ENCODE assay signal across 14 mouse cellular contexts in the genomic region with DNA sequence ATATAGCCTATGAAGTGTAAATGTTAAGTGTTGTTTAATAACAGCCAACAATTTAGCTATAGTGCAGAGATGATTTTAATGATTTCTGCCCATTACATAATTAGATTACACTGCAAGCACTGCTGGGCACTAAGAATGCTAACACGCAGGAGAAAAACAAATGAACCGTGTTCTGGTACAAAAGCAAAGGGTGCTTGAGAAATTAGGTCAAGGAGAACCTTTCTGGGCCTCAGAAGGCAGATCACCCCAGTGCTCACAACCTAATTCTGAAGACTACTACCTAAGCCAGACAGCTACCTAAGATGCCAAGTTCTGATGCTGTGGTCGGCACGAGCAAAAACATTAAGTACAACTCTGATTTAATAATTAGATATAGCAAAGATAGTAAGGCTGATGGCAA.
A peak's percentile ranks its signal among the peaks of the same experiment; 100 is the strongest.
DNase-seq lines count a peak whose midpoint lies in the region.
"Had no signal": no experiment of that assay in that cellular context is flagged by ENCODE, and none has a peak within 500 bp of the region (broad histone marks: within the 10 kb centered on the region; RNA-seq: fewer than 3 reads in every experiment).

No protein-coding gene starts in this region.

- peak; percentile 48 for DNase-seq in kidney, adult 9 months
- DNase-seq in kidney, adult 11 months, result no peak
- peak; percentile 52 for DNase-seq in lung, postnatal 36 days
- no peak for DNase-seq in lung, postnatal 10 days
- DNase-seq in retina, embryonic 14.5 days (ENCODE audit: low spot score), result peak; percentile 61
- DNase-seq in urinary bladder, adult 18-20 months (ENCODE audit: low spot score in 2 of 2), result no peak
- DNase-seq: adrenal gland, postnatal 10 days; adrenal gland, postnatal 36 days; cerebellum, adult 18-20 months; cerebellum, adult 9-10 months; cerebellum, postnatal 14 days; gastrocnemius, adult 2 months; gastrocnemius, postnatal 14 days; heart, adult 11 months had no signal

Comparison
In these comparisons a context has a peak if more than half of its experiments do, and no peak if none do; other contexts are left out.
1. DNase-seq: peak in kidney, adult 9 months (single experiment), lung, postnatal 36 days (single experiment) and retina, embryonic 14.5 days (single experiment); none in kidney, adult 11 months (single experiment), lung, postnatal 10 days (single experiment) and urinary bladder, adult 18-20 months (0 of 2).